In the genomic region with DNA sequence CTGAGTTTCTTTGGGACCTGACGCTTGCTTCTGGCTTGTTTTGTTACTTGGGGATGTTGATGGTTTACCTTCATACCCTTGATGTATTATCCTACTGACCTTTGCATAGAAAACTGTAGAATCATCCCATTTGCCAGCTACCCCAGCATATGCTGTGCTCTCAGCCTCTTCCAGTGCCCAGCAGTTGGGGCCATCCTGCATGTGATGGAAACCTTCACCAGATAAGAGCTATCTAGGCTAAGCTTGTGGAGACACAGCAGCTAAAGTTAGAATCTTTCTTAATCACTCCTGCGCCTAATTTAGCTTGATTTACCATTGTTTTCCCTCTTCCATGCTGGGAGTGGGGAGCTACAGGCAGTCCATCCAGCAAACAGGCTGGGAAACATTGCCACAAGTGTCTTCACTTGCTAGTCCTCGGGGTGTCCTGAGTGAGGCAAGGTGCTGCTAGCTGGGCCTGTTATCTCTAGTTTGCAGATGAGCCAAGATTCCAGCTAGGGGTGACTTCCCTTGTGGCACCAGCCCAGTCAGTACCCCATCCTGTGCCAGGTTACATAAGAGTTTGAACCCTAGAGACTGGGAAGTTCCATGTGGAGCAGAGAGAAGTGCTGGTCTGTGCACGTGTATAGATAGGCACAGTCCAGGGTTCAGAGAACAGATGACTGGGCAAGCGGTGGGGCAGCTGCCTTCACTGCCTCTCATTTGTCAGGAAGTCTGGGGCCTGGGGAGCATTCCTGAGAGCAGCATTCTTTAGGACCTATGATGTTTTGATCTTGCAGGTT, we compare ENCODE assay signal across 8 mouse cellular contexts. TPM values are rescaled to one million over a fixed set of nuclear protein-coding genes. Genes with fewer than 3 reads are reported as not detected.
DNase-seq lines count a peak whose midpoint lies in the region; ATAC-seq and TF ChIP-seq lines count a peak whose summit lies in the region.

No protein-coding gene starts in this region.

- no peak overlapping the region for H3K9ac ChIP-seq in MEL (ENCODE audit: control insufficient read depth, low read depth, low read length, poor library complexity, severe bottlenecking)
- peak overlapping the region; percentile 16; the same call in 1 of the 2 replicates for H3K9ac ChIP-seq in heart, embryonic 14.5 days (ENCODE audit: low read length)

- peak overlapping the region; percentile 45 for H3K27ac ChIP-seq in MEL (ENCODE audit: control insufficient read depth, low read depth, low read length)
- peak overlapping the region; percentile 61 to 71 for H3K27ac ChIP-seq in heart, embryonic 14.5 days (replicated peaks in 1 of 2; ENCODE audit: control insufficient read depth in 1 of 2, insufficient read depth in 1 of 2, low read depth in 2 of 2, low read length in 2 of 2)
- H3K27ac ChIP-seq in hindbrain, embryonic 10.5 days = no peak overlapping the region

- 17% methylated on average over 5 of the region's 5 CpGs for WGBS in heart, embryonic 14.5 days
- 78% methylated on average over 5 of the region's 5 CpGs for whole genome bisulfite sequencing in hindbrain, embryonic 10.5 days

- peak; percentile 47 to 85 for DNase-seq in adrenal gland, adult (ENCODE audit: inconsistent age in 2 of 2, low spot score in 1 of 2)
- DNase-seq in adrenal gland, adult 8-10 months = no peak
- DNase-seq in MEL (ENCODE audit: low read depth, low spot score) = peak; percentile 75
- DNase-seq in kidney, postnatal 36 days = peak; percentile 74 to 92
- no peak for DNase-seq in ovary, adult 18-20 months (ENCODE audit: low spot score)
- DNase-seq in left cerebral cortex, adult 11 months (ENCODE audit: low spot score) = no peak
- no peak for DNase-seq in hindbrain, embryonic 10.5 days (ENCODE audit: low spot score)

- peak overlapping the region; percentile 29; the same call in 1 of the 2 replicates for H3K4me2 ChIP-seq in heart, embryonic 14.5 days (ENCODE audit: low read length)

- TF ChIP-seq POLR2A in MEL (IDR thresholded peaks at IDR 0.05; ENCODE audit: control insufficient read depth in 1 of 2, insufficient read depth in 1 of 2, low read depth in 1 of 2, low read length in 2 of 2, poor library complexity in 1 of 2) = no peak

- peaks cover 0 to 15% of the 10 kb centered on the region in 2 experiments; a peak in 3 of 4 replicates for H3K36me3 ChIP-seq in MEL (ENCODE audit: control insufficient read depth in 1 of 2, insufficient read depth in 2 of 2, low read length in 2 of 2)
- H3K36me3 ChIP-seq in heart, embryonic 14.5 days (ENCODE audit: control insufficient read depth, insufficient read depth, low read length) = 0 out of 2 replicates have a peak, but pooled peaks cover 2% of the 10 kb centered on the region
- 0 out of 2 replicates have a peak, but pooled peaks cover 3% of the 10 kb centered on the region for H3K36me3 ChIP-seq in hindbrain, embryonic 10.5 days

- H3K4me3 ChIP-seq in MEL (ENCODE audit: control insufficient read depth in 1 of 2, insufficient read depth in 1 of 2, low read depth in 2 of 2, low read length in 2 of 2) = no peak overlapping the region
- no peak overlapping the region for H3K4me3 ChIP-seq in heart, embryonic 14.5 days (ENCODE audit: control insufficient read depth in 1 of 2, insufficient read depth in 1 of 2, low read depth in 1 of 2, low read length in 2 of 2)
- H3K4me3 ChIP-seq in hindbrain, embryonic 10.5 days = no peak overlapping the region

- peak; percentile 51 for ATAC-seq in heart, embryonic 14.5 days (ENCODE audit: insufficient number of reproducible peaks, insufficient read depth, low FRiP score, low read depth)

- TF ChIP-seq EP300 in MEL (IDR thresholded peaks at IDR 0.05; ENCODE audit: low read depth in 1 of 2, low read length in 2 of 2) = peak in 1 of 2 experiments; percentile 52; a peak in 1 of 4 replicates

- no peak for TF ChIP-seq CTCF in MEL (IDR thresholded peaks at IDR 0.05 in 2 of 3, conservative IDR thresholded peaks at IDR 0.05 in 1 of 3; ENCODE audit: control insufficient read depth in 1 of 3, insufficient read depth in 1 of 3, low read depth in 2 of 3, low read length in 3 of 3, poor library complexity in 1 of 3, severe bottlenecking in 1 of 3)

- H3K9me3 ChIP-seq in MEL (replicated peaks; ENCODE audit: insufficient read depth, low read length) = no peaks in the 10 kb centered on the region
- no peaks in the 10 kb centered on the region for H3K9me3 ChIP-seq in heart, embryonic 14.5 days (ENCODE audit: control insufficient read depth, low read length)
- no peaks in the 10 kb centered on the region for H3K9me3 ChIP-seq in hindbrain, embryonic 10.5 days

- no peak for TF ChIP-seq RAD21 in MEL (IDR thresholded peaks at IDR 0.05; ENCODE audit: low read depth, low read length)

- peaks cover 10 to 19% of the 10 kb centered on the region in 2 experiments for H3K4me1 ChIP-seq in MEL (ENCODE audit: control insufficient read depth in 1 of 2, insufficient read depth in 2 of 2, low read length in 2 of 2)
- H3K4me1 ChIP-seq in heart, embryonic 14.5 days (ENCODE audit: control insufficient read depth in 2 of 2, insufficient read depth in 2 of 2, low read length in 2 of 2) = peaks cover 19 to 27% of the 10 kb centered on the region in 2 experiments
- peaks cover 21% of the 10 kb centered on the region for H3K4me1 ChIP-seq in hindbrain, embryonic 10.5 days (replicated peaks)

- no peaks in the 10 kb centered on the region for H3K79me2 ChIP-seq in MEL (ENCODE audit: control insufficient read depth, insufficient read depth, low read length, poor library complexity)

- H3K27me3 ChIP-seq in MEL (ENCODE audit: control insufficient read depth in 1 of 2, insufficient read depth in 2 of 2, low read length in 2 of 2) = no peaks in the 10 kb centered on the region
- H3K27me3 ChIP-seq in heart, embryonic 14.5 days (ENCODE audit: control insufficient read depth, insufficient read depth, low read length) = no peaks in the 10 kb centered on the region
- H3K27me3 ChIP-seq in hindbrain, embryonic 10.5 days (ENCODE audit: insufficient read depth, poor library complexity, severe bottlenecking) = no peaks in the 10 kb centered on the region

TF ChIP-seq in MEL, 35 proteins besides CTCF, POLR2A, EP300 and RAD21:
- TF ChIP-seq TCF12 (IDR thresholded peaks at IDR 0.05; ENCODE audit: low read depth, low read length) (peak; percentile 64), POLR2AphosphoS5 (IDR thresholded peaks at IDR 0.05; ENCODE audit: borderline replicate concordance, low read depth, low read length) (no peak), SMC3 (IDR thresholded peaks at IDR 0.05; ENCODE audit: low read depth, low read length) (no peak), MEF2A (IDR thresholded peaks at IDR 0.05; ENCODE audit: extremely low read depth, insufficient replicate concordance, low read depth, low read length, poor library complexity, severe bottlenecking) (peak; percentile 81; the same call in 1 of the 2 replicates), MYC (IDR thresholded peaks at IDR 0.05; ENCODE audit: low read depth, low read length) (0 out of 2 replicates have a peak, but pooled peaks have one; percentile 40), E2F4 (IDR thresholded peaks at IDR 0.05; ENCODE audit: borderline replicate concordance, low read depth, low read length) (no peak), MXI1 (IDR thresholded peaks at IDR 0.05; ENCODE audit: low read depth, low read length) (peak; percentile 44; the same call in 1 of the 2 replicates), MAFK (IDR thresholded peaks at IDR 0.05; ENCODE audit: borderline replicate concordance, low read depth, low read length) (no peak), GABPA (IDR thresholded peaks at IDR 0.05; ENCODE audit: low read depth, low read length) (no peak), BHLHE40 (IDR thresholded peaks at IDR 0.05; ENCODE audit: borderline replicate concordance, low read depth, low read length) (peak; percentile 71), RCOR1 (IDR thresholded peaks at IDR 0.05; ENCODE audit: low read depth, low read length) (peak; percentile 42), CHD2 (IDR thresholded peaks at IDR 0.05; ENCODE audit: low read length) (no peak), NELFE (IDR thresholded peaks at IDR 0.05; ENCODE audit: low read depth, low read length) (no peak), GATA1 (IDR thresholded peaks at IDR 0.05; ENCODE audit: low read depth, low read length) (peak; percentile 60), MAX (IDR thresholded peaks at IDR 0.05; ENCODE audit: low read length) (peak; percentile 45; the same call in 1 of the 2 replicates), SIN3A (IDR thresholded peaks at IDR 0.05; ENCODE audit: low read length) (peak; percentile 36; the same call in 1 of the 2 replicates), TAL1 (IDR thresholded peaks at IDR 0.05; ENCODE audit: low read length) (peak; percentile 84)

RNA-seq across cellular contexts. Expression of gene Mgrn1, which starts 10.4 kb away (rescaled TPM):
- 100 to 1,000 TPM in 2 of 4 experiments, 10 to 100 TPM in 2; 88.5 to 120 (median 98.0) TPM for total RNA-seq in adrenal gland, adult 8-10 months (2022)
- total RNA-seq in MEL (2012; rRNA removed) = 8.4 and 9.8 TPM in 2 replicates
- polyA plus RNA-seq in MEL (2012; ENCODE audit: insufficient read depth in 1 of 2, insufficient read length in 2 of 2, low read depth in 1 of 2, low replicate concordance in 2 of 2, missing spikeins in 1 of 2) = 10 to 100 TPM in 1 of 2 experiments, not detected in 1; 25.0 TPM
- polyA plus RNA-seq in heart, embryonic 14.5 days (2014; fragmentation: Nextera tagmentation; extraction: Ambion mirVana) = 115 and 120 TPM in 2 replicates
- polyA plus RNA-seq in hindbrain, embryonic 10.5 days (2016; fragmentation: Nextera tagmentation; extraction: Ambion mirVana) = 71.6 and 80.8 TPM in 2 replicates

RNA-seq across cellular contexts. Expression of gene Ubald1, which starts 16.3 kb away (rescaled TPM):
- 10 to 100 TPM; 33.0 to 42.5 (median 38.2) TPM for total RNA-seq in adrenal gland, adult 8-10 months (2022)
- 2.8 and 4.3 TPM in 2 replicates for total RNA-seq in MEL (2012; rRNA removed)
- polyA plus RNA-seq in MEL (2012; ENCODE audit: insufficient read depth in 1 of 2, insufficient read length in 2 of 2, low read depth in 1 of 2, low replicate concordance in 2 of 2, missing spikeins in 1 of 2) = 10 to 100 TPM in 1 of 2 experiments, not detected in 1; 25.6 TPM
- 24.2 and 25.3 TPM in 2 replicates for polyA plus RNA-seq in heart, embryonic 14.5 days (2014; fragmentation: Nextera tagmentation; extraction: Ambion mirVana)
- 33.1 and 41.3 TPM in 2 replicates for polyA plus RNA-seq in hindbrain, embryonic 10.5 days (2016; fragmentation: Nextera tagmentation; extraction: Ambion mirVana)

RNA-seq across cellular contexts. Expression of gene Nudt16l1, which starts 42.1 kb away (rescaled TPM):
- total RNA-seq in adrenal gland, adult 8-10 months (2022) = 10 to 100 TPM; 75.9 to 85.5 (median 78.3) TPM
- total RNA-seq in MEL (2012; rRNA removed) = 34.2 and 41.1 TPM in 2 replicates
- 10 to 100 TPM in 1 of 2 experiments, not detected in 1; 69.3 TPM for polyA plus RNA-seq in MEL (2012; ENCODE audit: insufficient read depth in 1 of 2, insufficient read length in 2 of 2, low read depth in 1 of 2, low replicate concordance in 2 of 2, missing spikeins in 1 of 2)
- polyA plus RNA-seq in heart, embryonic 14.5 days (2014; fragmentation: Nextera tagmentation; extraction: Ambion mirVana) = 126 and 128 TPM in 2 replicates
- 141 and 145 TPM in 2 replicates for polyA plus RNA-seq in hindbrain, embryonic 10.5 days (2016; fragmentation: Nextera tagmentation; extraction: Ambion mirVana)

Comparison
In these comparisons a context has a peak if more than half of its experiments do, and no peak if none do; other contexts are left out.
1. DNase-seq: peak in adrenal gland, adult (2 of 2), MEL (single experiment) and kidney, postnatal 36 days (2 of 2); none in adrenal gland, adult 8-10 months (single experiment), ovary, adult 18-20 months (single experiment), left cerebral cortex, adult 11 months (single experiment) and hindbrain, embryonic 10.5 days (single experiment).